Mouse (Mus musculus) ES-E14 (cell line): ENCODE data around the gene Slc9a8. TPM values are rescaled to one million over a fixed set of nuclear protein-coding genes. Genes with fewer than 3 reads are reported as not detected.
A peak's percentile ranks its signal among the peaks of the same experiment; 100 is the strongest.

Source experiments
- DNase-seq: peaks from one replicate; pipeline ENCODE4 v3.0.0-alpha.2; 2013; ENCODE audit warnings: low read depth, low spot score
- H3K27ac ChIP-seq: 2 replicates; pipeline ENCODE4 v1.5.1; 2012; ENCODE audit warnings: low read depth, mild to moderate bottlenecking, low read length, moderate library complexity, mixed read lengths; ENCODE audit not compliant: poor library complexity, insufficient read depth, severe bottlenecking
- H3K36me3 ChIP-seq: 2 replicates; pipeline ENCODE4 v1.6.1; 2012; ENCODE audit warnings: mild to moderate bottlenecking, low read length, moderate library complexity, mixed read lengths; ENCODE audit not compliant: control insufficient read depth, poor library complexity, insufficient read depth, severe bottlenecking
- H3K4me1 ChIP-seq, 2 experiments: fragments of 150-350 bp in 1 of 2; sonication (generic) in 1 of 2; 2 replicates each; pipeline ENCODE4 v1.6.1; 2012; ENCODE audit warnings: low read length in 2 of 2, mild to moderate bottlenecking in 1 of 2, mixed read lengths in 1 of 2; ENCODE audit not compliant: control insufficient read depth in 2 of 2, insufficient read depth in 2 of 2, poor library complexity in 1 of 2
- H3K4me3 ChIP-seq, 2 experiments: fragments of 150-350 bp in 1 of 2; sonication (generic) in 1 of 2; 2 replicates each; pipeline ENCODE4 v1.5.1; 2012; ENCODE audit warnings: low read length in 2 of 2, low read depth in 1 of 2, mild to moderate bottlenecking in 1 of 2, mixed read lengths in 1 of 2; ENCODE audit not compliant: insufficient read depth in 1 of 2, poor library complexity in 1 of 2, severe bottlenecking in 1 of 2
- H3K9ac ChIP-seq: 2 replicates; pipeline ENCODE4 v1.6.1; 2012; ENCODE audit warnings: low read depth, mild to moderate bottlenecking, low read length, mixed read lengths; ENCODE audit not compliant: poor library complexity, insufficient read depth, severe bottlenecking
- H3K9me3 ChIP-seq: fragments of 150-350 bp; sonication (generic); 2 replicates; pipeline ENCODE4 v1.6.1; 2012; ENCODE audit warnings: low read depth, mild to moderate bottlenecking, low read length; ENCODE audit not compliant: control insufficient read depth, insufficient read depth
- CHD2 ChIP-seq: IDR thresholded peaks from 2 replicates; pipeline ENCODE4 v1.6.1; 2014; ENCODE audit warnings: mild to moderate bottlenecking, low read depth, low read length, inconsistent platforms
- HCFC1 ChIP-seq: IDR thresholded peaks from 2 replicates; pipeline ENCODE4 v1.6.1; 2012; ENCODE audit warnings: low read length, inconsistent platforms, borderline replicate concordance; ENCODE audit not compliant: insufficient read depth
- MAFK ChIP-seq: IDR thresholded peaks from 2 replicates; pipeline ENCODE4 v1.6.1; 2014; ENCODE audit warnings: mild to moderate bottlenecking, low read depth, low read length, inconsistent platforms; ENCODE audit not compliant: insufficient read depth
- ZC3H11A ChIP-seq: IDR thresholded peaks from 2 replicates; pipeline ENCODE4 v1.6.1; 2012; ENCODE audit warnings: low read depth, mild to moderate bottlenecking, inconsistent platforms, low read length, borderline replicate concordance
- ZNF384 ChIP-seq: IDR thresholded peaks from 2 replicates; pipeline ENCODE4 v1.6.1; 2012; ENCODE audit warnings: low read depth, low read length, inconsistent platforms
- in situ Hi-C, 2 experiments: fragments of 600-800 bp; cut with MboI; formaldehyde crosslinking; loops; one replicate each; pipeline ENCODE4 v1.15.1; 2025; ENCODE audit warnings: low sequenced_read_pairs in 2 of 2, inconsistent platforms in 1 of 2; ENCODE audit not compliant: unreplicated experiment in 2 of 2
- total RNA-seq: library from RNA; depleted of rRNA; stranded (reverse); fragments of 300-350 nt; gene quantifications from 2 replicates; pipeline ENCODE4 v1.2.3, GENCODE M21; 2012

The Slc9a8 gene
- total RNA-seq, 1 experiment: 38.6 TPM

DNA sequence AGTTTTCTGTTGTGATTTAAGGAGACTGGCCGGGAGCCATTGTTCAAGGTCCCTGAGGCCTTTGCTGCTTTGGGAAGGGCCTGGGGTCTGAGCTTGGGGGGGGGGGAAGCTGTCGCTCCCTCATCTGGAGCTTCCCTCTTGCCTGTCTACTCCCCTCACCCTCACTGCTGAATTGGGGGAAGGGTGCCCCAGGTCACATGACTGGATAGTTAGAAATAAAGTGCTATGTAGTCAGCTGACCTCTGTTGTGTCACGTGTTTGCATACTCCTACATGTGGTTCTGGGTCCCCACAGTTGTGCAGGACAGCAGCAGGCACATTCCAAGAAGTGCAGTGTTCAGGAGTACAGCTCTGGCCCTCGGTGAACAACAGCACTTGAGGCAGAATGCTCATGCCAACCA is 55.2 kb downstream of the Slc9a8 start:
- peaks cover 32% of the 10 kb centered on the region for H3K36me3 ChIP-seq
- TF ChIP-seq HCFC1: no peak
- H3K27ac ChIP-seq: no peak overlapping the region
- H3K4me1 ChIP-seq: peaks cover 0 to 4% of the 10 kb centered on the region in 2 experiments; a peak in 1 of 4 replicates
- no peak for DNase-seq
- no peaks in the 10 kb centered on the region for H3K9me3 ChIP-seq
- H3K4me3 ChIP-seq: no peak overlapping the region
- no peak overlapping the region for H3K9ac ChIP-seq
- in situ Hi-C loops: no loop called here

DNA sequence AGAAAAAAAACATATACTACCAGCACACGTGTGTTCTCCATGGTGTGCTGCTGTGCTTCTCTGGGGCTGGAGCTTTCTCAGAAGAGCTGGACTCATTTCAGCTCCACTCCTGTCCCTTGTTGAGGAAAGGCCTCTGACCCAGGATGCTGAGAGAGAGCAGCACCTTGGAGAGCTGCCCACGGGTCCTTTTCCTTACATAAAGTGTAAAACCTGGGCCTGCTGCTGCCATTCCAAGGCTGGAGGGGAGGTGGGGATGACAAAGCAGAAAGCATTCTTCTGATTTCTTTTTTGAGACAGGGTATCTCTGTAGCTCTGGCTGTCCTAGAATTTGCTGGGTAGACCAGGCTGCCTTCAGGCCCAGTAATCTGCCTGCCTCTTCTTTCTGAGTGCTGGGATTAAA is 56.6 kb downstream of the Slc9a8 start:
- TF ChIP-seq MAFK: peak; percentile 63; the same call in 1 of the 2 replicates
- no peak for TF ChIP-seq HCFC1
- no peak for TF ChIP-seq CHD2
- no peak for TF ChIP-seq ZC3H11A
- TF ChIP-seq ZNF384: no peak
- Histone ChIP-seq H3K9me3 (no peaks in the 10 kb centered on the region), H3K9ac (no peak overlapping the region), H3K4me1 (peaks cover 0 to 7% of the 10 kb centered on the region in 2 experiments; a peak in 1 of 4 replicates), H3K36me3 (peaks cover 25% of the 10 kb centered on the region), H3K27ac (no peak overlapping the region), H3K4me3 (no peak overlapping the region)
- no peak for DNase-seq
- in situ Hi-C loops: no loop called here

DNA sequence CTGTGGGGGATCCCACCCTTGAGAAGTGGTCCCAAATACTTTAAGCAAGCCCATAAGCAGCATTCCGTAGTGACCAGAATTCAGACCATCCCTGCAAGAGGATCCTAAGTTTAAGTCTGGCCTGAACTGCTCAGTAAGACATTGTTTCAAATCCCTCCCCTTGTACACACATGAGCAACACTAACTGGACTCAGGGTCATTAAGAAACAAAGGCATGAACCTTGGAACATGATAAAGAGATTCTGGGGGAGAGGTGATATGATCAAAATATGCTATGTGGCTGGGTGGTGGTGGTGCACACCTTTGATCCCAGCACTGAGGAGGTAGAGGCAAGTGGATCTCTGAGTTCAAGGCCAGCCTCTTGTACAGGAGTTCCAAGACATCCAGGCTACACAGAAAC is 58.0 kb downstream of the Slc9a8 start:
- H3K36me3 ChIP-seq: peaks cover 23% of the 10 kb centered on the region; the same call in 1 of the 2 replicates
- in situ Hi-C loops: no loop called here

DNA sequence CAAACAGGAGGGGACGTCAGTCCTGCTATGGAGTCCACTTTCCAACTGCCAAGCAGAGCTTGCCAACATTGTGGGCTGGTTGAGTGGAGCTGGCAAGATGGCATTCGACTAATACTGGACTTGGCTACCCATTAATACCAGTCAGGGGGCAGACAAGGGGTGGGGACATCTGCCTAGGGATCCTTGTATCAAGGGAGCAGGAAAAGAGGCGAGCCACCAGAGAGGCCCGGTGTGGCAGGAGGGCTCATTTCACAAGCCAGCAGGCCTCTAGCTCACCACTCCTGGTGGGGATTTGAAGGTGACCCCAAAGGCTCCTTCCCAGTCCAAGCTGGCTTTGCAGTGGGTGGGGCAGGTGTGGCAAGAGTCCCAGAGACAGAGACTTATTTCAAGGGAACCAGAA is 61.2 kb downstream of the Slc9a8 start:
- H3K9me3 ChIP-seq: no peaks in the 10 kb centered on the region
- no peak overlapping the region for H3K4me3 ChIP-seq
- DNase-seq: no peak
- H3K27ac ChIP-seq: no peak overlapping the region
- H3K36me3 ChIP-seq: peaks cover 18% of the 10 kb centered on the region; the same call in 1 of the 2 replicates
- TF ChIP-seq HCFC1 (no peak), ZNF384 (no peak), MAFK (no peak), ZC3H11A (no peak), CHD2 (no peak)
- H3K4me1 ChIP-seq: peaks cover 0 to 23% of the 10 kb centered on the region in 2 experiments; a peak in 2 of 4 replicates
- in situ Hi-C loops: no loop called here
- H3K9ac ChIP-seq: no peak overlapping the region

More for the DNA sequence above, 58.0 kb downstream of the Slc9a8 start:
- Histone ChIP-seq H3K4me1 (peaks cover 0 to 12% of the 10 kb centered on the region in 2 experiments; a peak in 1 of 4 replicates), H3K9me3 (no peaks in the 10 kb centered on the region), H3K4me3 (no peak overlapping the region), H3K27ac (no peak overlapping the region), H3K9ac (no peak overlapping the region)
- no peak for DNase-seq
- TF ChIP-seq HCFC1: no peak
- no peak for TF ChIP-seq MAFK
- no peak for TF ChIP-seq CHD2
- no peak for TF ChIP-seq ZC3H11A
- no peak for TF ChIP-seq ZNF384
